35 mouse cellular contexts compared by ENCODE assay signal in the genomic region with DNA sequence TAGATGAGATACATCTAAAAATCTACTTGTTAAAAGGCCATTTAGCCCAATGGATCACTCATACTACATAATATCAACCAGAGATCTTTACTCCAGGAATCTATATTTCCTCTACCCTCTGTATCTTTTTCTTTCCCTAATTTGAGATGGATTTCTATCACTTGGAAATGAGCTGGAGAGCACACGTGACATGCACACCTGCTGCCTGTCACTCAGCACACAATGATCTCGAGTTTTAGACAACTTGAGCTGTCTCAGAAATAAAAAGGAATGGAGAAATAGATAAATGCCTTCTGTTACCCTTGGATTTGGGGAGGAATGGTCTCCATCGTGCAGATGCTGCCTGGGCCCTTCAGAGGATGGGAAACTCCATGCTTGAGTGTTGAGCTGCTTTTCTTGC.
"Had no signal": no experiment of that assay in that cellular context is flagged by ENCODE, and none has a peak within 500 bp of the region (broad histone marks: within the 10 kb centered on the region; RNA-seq: fewer than 3 reads in every experiment).

No protein-coding gene starts in this region.

- H3K4me2 ChIP-seq: heart, embryonic 11.5 days; heart, embryonic 12.5 days; heart, embryonic 13.5 days; heart, embryonic 15.5 days; hindbrain, embryonic 12.5 days; hindbrain, embryonic 13.5 days; hindbrain, embryonic 14.5 days; hindbrain, embryonic 15.5 days; intestine, embryonic 15.5 days; kidney, embryonic 15.5 days had no signal

- H3K4me1 ChIP-seq: intestine, embryonic 15.5 days; kidney, embryonic 15.5 days had no signal

- H3K36me3 ChIP-seq: heart, embryonic 15.5 days; hindbrain, embryonic 10.5 days; hindbrain, embryonic 12.5 days; hindbrain, embryonic 15.5 days; intestine, embryonic 15.5 days had no signal

- H3K9me3 ChIP-seq: heart, embryonic 12.5 days; heart, embryonic 13.5 days; heart, embryonic 15.5 days; hindbrain, embryonic 13.5 days; hindbrain, embryonic 15.5 days; intestine, embryonic 15.5 days; kidney, embryonic 15.5 days had no signal

- DNase-seq: heart, postnatal 10 days; heart, postnatal 14 days; heart, postnatal 36 days; heart, postnatal 4 days; kidney, adult 11 months; kidney, adult 18-20 months; kidney, adult 2 months; kidney, adult 8-10 months; kidney, adult 9 months; kidney, postnatal 10 days; kidney, postnatal 14 days; kidney, postnatal 25 days; kidney, postnatal 36 days; kidney, postnatal 4 days; layer of hippocampus, adult 9-11 months; layer of hippocampus, postnatal 36 days had no signal

- H3K9ac ChIP-seq: heart, embryonic 12.5 days; heart, embryonic 13.5 days; heart, embryonic 15.5 days; hindbrain, embryonic 12.5 days; hindbrain, embryonic 13.5 days; hindbrain, embryonic 14.5 days; hindbrain, embryonic 15.5 days; intestine, embryonic 15.5 days; kidney, embryonic 15.5 days had no signal

- H3K4me3 ChIP-seq: heart, embryonic 12.5 days; heart, embryonic 13.5 days; heart, embryonic 15.5 days; hindbrain, embryonic 10.5 days; hindbrain, embryonic 12.5 days; hindbrain, embryonic 13.5 days; hindbrain, embryonic 15.5 days; intestine, embryonic 15.5 days; kidney, embryonic 15.5 days; layer of hippocampus, adult 2 months; left cerebral cortex, adult 2 months had no signal

- H3K27me3 ChIP-seq: heart, embryonic 12.5 days; heart, embryonic 13.5 days; heart, embryonic 15.5 days; hindbrain, embryonic 12.5 days; hindbrain, embryonic 15.5 days; intestine, embryonic 15.5 days; kidney, embryonic 15.5 days had no signal

- ATAC-seq: hindbrain, embryonic 16.5 days; hindbrain, postnatal 0 days; inflammation-experienced regulatory T-cells, adult 6 months; intestine, embryonic 15.5 days; intestine, embryonic 16.5 days; intestine, postnatal 0 days had no signal

- H3K27ac ChIP-seq: heart, embryonic 13.5 days; heart, embryonic 15.5 days; hindbrain, embryonic 10.5 days; hindbrain, embryonic 12.5 days; hindbrain, embryonic 13.5 days; hindbrain, embryonic 14.5 days; hindbrain, embryonic 15.5 days; hindbrain, postnatal 0 days; intestine, embryonic 15.5 days; kidney, embryonic 15.5 days; kidney, postnatal 0 days; layer of hippocampus, adult 2 months; left cerebral cortex, adult 2 months had no signal
